Mouse (Mus musculus): ENCODE measurements around the gene Cnn2.
A peak's percentile ranks its signal among the peaks of the same experiment; 100 is the strongest.

Cnn2 gene

GRCm38 (mm10) chr10:79991548-79991947 is 3.2 kb downstream of the Cnn2 start:
- no peak for DNase-seq

- DNase-seq, result no peak
Measured at GRCm38 (mm10) chr10:79994397-79995115, 6.2 kb downstream of the Cnn2 start.

DNA sequence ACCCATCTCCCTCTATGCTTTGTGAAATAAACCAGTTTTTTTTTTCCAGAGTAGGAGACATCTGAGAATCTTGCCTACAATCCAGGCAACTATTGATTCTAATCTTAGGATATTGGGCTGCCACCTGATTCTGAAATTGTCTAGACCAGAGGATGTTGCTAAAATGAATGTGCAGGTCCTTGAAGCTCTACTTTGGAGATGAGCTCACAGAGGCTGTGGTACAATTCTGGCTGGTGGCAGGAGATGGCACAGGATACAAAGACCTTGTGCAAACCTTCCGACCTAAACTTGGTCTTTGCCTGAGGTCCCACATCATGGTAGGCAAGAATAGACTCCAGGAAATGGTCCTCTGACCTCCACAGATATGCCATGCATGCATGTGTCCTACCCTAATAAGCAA is 7.3 kb downstream of the Cnn2 start:
- DNase-seq, result no peak

DNA sequence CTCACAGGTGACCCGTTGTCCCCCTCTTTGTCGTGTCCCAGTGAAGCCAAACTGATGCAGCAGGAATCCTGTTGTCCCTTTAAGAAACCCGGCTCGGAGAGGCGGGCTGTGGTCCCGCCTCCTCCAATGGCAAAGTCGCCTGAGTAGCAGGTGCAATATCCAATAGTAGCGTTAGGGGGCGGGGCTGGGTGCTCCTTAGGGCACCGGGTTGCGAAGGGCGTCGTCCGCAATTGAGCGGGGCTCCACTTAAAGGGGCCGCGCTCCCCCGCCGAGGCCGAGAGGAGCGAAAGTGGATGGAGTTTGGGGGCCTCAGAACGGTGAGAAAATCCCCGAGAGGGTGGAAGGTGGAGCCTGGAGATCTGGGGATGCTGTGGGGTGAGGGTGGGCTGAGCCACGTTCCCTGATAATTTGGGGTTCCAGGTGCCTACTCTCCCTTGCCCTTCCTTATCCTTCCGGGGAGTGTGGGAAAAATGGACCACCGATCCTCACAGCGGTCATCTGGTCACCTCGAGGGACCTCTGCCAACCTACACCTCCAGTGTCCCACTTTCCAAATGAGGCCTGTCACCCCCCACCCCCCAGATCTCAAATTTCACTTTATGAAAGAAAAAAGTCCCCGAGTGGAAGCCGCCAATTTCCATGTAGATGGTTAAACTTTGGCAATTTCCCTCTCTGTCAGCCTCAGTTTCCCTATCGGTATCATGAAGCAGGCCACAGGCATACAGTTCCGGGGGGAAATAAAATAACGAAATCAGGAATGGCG is 8.1 kb downstream of the Cnn2 start, which contains the start of gene Abca7:
Gene Abca7, plus strand, starts transcription at position 223 of the 762 bp plus-strand sequence.
- DNase-seq, result peak; percentile 95

- DNase-seq, result peak; percentile 72
Measured at GRCm38 (mm10) chr10:79997034-79997760, 8.8 kb downstream of the Cnn2 start.

DNA sequence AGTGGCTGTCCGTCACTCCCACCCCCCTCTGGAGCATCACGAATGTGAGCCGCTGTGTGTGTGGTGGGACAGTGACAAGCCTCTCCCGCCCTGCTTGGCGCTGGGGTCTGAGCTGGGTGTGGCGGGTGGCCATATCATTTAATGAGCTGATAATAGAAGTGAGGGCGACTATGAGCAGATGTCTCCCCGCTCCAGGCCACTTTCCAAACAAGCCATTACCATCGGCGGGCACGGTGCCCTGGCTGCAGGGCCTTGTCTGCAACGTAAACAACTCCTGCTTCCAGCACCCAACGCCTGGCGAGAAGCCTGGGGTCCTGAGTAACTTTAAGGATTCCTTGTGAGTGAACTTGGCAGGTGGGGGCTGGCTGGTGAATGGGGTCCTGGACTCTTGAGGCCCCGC is 9.4 kb downstream of the Cnn2 start:
- peak; percentile 67 for DNase-seq

DNA sequence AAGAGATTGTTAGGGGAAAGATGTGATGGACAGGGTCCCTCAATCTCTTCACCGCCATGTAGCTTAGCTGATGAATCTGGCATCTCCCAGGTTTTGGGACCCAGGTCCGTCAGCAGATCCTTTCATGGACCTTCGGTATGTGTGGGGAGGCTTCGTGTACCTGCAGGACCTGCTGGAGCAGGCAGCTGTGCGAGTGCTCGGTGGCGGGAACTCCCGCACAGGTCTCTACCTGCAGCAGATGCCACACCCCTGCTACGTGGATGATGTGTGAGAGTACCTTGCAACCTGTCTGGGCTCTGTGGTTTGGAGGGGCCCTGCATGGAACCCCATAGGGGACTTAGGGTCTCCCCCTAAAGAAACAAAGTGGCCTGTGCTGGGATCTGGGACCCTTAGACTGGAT is 13.6 kb downstream of the Cnn2 start:
- no peak for DNase-seq

DNA sequence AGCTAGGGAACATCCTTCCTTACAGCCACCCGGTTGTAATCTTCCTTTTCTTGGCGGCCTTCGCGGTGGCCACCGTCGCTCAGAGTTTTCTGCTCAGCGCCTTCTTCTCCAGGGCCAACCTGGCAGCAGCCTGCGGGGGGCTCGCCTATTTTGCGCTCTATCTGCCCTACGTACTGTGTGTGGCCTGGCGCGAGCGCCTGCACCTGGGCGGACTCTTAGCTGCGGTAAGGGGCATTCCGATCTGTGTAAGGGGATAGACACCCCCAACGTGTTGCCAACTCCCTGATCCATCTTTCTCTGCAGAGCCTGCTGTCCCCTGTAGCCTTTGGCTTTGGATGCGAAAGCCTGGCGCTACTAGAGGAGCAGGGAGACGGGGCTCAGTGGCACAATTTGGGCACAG is 14.4 kb downstream of the Cnn2 start:
- DNase-seq, result no peak

GRCm38 (mm10) chr10:80003374-80004232 is 15.2 kb downstream of the Cnn2 start:
- no peak for DNase-seq

DNA sequence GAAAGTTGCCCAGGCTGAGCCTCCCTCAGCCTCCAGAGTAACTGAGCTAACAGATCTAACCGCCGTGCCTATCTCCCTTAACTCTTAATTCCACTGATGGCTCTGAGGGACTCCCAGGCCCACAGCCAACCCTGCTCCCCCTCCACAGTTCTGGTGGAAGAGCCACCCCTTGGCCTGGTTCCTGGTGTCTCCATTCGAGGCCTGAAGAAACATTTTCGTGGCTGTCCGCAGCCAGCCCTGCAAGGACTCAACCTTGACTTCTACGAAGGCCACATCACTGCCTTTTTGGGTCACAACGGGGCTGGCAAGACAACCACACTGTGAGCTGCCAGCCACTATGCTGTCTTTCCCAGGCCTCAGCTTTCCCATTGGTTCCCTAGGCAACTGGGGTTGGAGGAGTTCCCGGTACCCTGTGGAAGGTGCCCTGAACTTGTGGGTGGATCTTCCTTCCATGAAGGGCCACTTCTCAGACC is 15.9 kb downstream of the Cnn2 start:
- DNase-seq, result no peak

DNA sequence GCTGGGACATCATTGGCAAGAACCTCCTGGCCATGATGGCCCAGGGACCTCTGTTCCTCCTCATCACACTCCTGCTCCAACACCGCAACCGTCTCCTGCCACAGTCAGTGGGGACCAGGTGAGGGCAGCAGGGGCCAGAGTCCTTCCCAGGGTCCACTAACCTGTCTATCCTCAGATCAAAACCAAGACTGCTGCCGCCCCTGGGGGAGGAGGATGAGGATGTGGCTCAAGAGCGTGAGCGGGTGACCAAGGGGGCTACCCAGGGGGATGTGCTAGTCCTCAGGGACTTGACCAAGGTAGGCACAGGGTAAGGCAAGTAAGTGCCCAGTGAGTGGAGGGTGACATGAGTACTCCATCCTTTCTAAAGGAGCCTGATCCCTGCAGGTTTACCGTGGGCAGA is 23.4 kb downstream of the Cnn2 start:
- DNase-seq, result no peak

DNA sequence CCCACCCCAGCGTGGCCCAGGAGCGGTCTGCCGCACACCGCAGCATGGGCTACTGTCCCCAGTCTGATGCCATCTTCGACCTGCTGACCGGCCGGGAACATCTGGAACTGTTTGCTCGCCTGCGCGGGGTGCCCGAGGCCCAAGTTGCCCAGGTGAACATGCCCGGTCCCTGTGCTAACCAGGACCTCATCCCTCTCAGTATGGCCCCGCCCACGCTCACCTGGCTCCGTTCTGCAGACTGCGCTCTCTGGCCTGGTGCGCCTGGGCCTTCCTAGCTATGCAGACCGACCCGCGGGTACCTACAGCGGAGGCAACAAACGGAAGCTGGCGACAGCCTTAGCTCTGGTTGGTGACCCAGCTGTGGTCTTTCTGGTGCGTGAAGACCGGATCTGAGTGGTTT is 25.2 kb downstream of the Cnn2 start:
- no peak for DNase-seq

GRCm38 (mm10) chr10:80014484-80015290 is 26.3 kb downstream of the Cnn2 start:
- DNase-seq, result no peak

DNA sequence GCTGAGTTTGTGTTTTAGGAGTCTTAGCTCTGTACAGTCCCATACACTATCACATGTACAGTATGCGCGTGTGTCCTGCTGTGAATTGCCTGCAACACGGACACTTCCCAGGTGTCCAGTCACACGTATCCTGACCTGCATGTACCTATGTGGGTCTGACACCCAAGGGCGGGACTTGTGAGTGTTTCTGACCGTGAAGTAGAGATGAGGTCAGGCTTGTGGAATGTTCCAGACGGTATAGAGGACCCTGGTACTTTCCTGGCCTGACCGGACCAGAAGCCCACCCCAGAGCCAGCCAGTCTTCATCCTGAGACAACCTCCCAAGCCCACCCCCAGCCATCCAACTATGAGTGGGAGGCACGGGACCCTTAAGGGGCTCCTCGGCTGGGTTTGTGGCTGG is 27.2 kb downstream of the Cnn2 start:
- DNase-seq, result no peak

DNA sequence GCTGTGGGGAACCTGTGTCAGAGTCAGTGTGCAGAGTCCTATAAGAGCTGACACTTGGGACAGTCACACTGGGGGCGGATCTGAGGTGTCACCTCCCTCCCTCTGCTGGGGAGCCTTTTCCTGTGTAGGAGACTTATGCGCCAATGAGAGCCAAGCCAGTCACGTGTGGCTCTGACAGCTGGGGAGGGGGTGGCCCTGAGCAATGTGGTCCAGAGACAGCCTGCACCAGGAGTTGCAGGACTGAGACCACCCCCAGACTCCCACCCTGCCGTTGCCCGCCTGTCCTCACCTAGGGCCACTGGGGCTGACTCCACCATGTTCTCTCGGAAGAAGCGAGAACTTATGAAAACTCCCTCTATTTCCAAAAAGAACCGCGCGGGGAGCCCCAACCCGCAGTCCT is 28.1 kb downstream of the Cnn2 start, which contains the start of gene Arhgap45:
Gene Arhgap45, plus strand, starts transcription at position 143 of the 400 bp plus-strand sequence.
- DNase-seq, result no peak

DNA sequence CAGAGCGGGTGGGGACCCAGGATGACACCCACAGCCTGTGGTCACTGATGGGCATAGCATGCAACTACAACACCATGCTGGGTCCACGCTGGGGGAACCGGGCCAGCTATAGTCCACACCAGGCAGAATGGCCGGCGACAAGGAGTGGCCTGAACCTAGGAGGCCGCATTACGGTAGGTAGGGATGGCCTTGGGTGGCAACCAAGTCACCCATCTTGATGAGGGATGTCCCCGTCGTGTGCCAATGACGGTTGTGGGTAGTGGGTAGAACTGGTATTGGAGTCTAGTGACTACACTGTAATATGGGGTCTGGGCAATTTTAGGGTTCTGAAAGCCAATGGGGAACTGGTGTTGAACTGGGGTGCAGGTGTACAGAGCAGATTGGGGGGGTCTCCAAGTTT is 28.5 kb downstream of the Cnn2 start:
- no peak for DNase-seq

DNA sequence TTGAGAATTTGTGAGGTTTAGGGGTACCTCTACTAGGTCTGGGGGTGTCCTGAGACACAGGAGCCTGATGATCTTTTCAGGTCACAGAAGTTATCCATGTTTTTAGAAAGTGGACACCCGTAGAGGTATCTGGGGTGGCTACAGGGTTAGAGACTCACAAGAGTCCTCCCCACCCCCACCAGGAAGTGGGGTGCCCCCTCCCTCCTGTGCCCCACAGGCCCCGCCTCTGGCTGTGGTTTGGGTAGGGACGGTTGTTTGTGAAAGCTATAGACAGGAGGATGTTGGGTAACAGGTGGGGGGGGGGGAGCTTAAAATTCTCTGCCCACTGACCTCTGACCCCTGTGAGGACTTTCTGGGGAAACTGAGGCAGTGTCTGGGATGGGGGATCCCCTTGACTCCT is 29.0 kb downstream of the Cnn2 start:
- no peak for DNase-seq

DNA sequence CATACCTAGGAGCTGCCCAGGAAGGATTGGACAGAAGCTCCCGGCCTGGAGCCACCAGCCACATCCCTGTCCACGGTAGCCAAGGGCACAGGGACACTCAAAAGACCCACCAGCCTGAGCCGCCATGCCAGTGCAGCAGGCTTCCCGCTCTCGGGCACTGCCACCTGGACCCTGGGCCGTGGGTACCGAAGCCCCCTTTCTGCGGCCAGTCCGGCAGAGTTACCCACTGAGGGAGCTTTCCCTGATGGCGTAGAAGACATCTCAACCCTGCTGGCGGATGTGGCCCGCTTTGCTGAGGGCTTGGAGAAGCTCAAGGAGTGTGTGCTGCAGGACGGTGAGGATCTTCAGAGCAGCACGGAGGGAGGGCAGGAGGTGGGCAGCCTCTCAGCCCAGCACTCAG is 29.4 kb downstream of the Cnn2 start:
- no peak for DNase-seq

DNA sequence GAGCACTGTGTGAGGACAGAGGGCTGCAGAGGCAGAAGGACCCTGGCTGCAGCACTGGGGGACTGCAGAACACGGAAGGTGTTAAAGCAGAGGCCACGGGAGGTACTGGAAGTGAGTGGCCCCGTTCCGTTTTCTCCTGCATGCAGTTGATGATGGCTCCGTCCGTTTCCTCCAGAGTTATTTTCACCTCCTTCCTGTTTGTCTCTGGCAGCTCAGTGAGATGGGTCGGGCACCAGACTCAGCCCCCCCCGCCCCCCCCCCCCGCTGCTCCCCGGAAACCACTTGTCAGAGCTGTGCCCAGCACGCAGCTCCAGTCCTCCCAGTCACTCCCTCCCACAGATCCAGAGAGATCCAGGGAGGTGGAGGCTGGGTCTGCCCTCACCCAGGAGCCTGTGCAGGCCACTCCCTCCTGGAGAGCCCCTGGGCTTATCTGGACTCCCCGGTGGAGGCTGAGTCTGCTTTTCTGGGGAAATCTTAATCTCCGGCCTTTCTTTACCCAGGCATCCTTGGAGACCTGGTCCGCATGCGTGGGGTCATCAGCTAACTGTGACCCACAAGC is 30.4 kb downstream of the Cnn2 start:
- no peak for DNase-seq

DNA sequence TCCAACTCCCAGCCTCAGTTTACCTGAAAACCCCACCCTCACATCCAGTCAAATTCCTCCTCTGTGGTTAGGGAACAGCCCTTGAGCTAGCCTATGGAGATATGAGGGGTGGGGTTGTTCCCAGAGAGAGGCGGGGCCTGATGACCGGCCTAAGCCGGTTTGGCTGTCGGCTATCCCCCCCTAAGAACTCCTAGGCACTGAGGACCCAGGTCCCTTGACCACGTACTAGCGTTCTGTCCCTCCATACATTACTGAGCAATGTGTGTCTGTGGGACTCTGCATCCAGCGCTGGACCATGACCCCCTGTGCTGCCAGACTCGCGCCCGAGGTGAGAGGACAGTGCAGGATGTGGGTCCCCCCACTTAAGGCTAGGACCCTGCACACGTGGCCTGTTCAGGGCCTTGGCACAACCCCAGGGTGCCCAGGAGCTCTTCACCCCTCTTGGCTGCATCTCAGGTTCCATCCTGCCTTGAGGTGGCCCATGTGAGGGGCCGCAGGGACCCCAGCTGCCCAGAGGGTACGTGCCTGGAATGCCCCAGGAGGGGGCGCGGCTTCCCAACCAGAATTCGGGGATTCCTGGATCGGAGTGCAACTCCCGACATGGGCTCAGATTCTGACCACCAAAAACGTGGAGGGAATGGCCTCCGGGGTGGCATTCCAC is 31.2 kb downstream of the Cnn2 start:
- DNase-seq, result no peak

GRCm38 (mm10) chr10:80020191-80020590 is 31.8 kb downstream of the Cnn2 start:
- no peak for DNase-seq
